Mouse (Mus musculus) testis, adult 2 months (tissue): ENCODE measurements around the gene Rps5.

Source experiments
- CTCF ChIP-seq: fragments of 200-500 bp; IDR thresholded peaks from 2 replicates; pipeline ENCODE4 v1.5.1; 2012; ENCODE audit warnings: low read depth, mild to moderate bottlenecking, inconsistent platforms, low read length, moderate library complexity; ENCODE audit not compliant: control insufficient read depth, insufficient read depth, insufficient replicate concordance
- POLR2A ChIP-seq: fragments of 200-500 bp; IDR thresholded peaks from 2 replicates; pipeline ENCODE4 v1.6.1; 2012; ENCODE audit warnings: low read depth, mild to moderate bottlenecking, inconsistent platforms, low read length, moderate library complexity; ENCODE audit not compliant: control insufficient read depth

DNA sequence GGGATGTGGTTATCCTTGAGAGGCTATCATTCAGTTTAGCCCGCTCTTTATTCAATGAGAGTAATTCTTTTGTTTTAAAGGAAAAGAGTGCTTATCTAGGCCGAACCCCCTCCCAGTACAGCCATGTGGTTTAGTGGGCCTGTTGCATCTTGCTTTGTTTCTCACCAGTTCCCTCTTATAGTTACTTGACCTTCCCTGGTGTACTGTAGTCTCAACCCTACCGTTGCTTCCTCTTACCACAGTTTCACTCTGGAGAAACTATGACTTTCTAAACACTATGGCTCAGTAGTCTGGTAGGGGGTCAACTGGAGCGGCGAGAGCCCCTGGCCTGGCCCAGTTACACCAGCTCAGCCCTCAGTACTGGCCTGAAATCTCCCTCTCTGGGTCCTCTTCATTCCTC lies 34.5 kb upstream of the Rps5 start:
- no peak for TF ChIP-seq CTCF
- TF ChIP-seq POLR2A: no peak
